Mouse (Mus musculus): Measurements from ENCODE around the gene Tor1aip2. TPM values are rescaled to one million over a fixed set of nuclear protein-coding genes. Genes with fewer than 3 reads are reported as not detected.
A peak's percentile ranks its signal among the peaks of the same experiment; 100 is the strongest.

Tor1aip2 gene
- polyA plus RNA-seq (2016; fragmentation: Nextera tagmentation; extraction: Ambion mirVana): 94.6 and 104 TPM in 2 replicates

DNA sequence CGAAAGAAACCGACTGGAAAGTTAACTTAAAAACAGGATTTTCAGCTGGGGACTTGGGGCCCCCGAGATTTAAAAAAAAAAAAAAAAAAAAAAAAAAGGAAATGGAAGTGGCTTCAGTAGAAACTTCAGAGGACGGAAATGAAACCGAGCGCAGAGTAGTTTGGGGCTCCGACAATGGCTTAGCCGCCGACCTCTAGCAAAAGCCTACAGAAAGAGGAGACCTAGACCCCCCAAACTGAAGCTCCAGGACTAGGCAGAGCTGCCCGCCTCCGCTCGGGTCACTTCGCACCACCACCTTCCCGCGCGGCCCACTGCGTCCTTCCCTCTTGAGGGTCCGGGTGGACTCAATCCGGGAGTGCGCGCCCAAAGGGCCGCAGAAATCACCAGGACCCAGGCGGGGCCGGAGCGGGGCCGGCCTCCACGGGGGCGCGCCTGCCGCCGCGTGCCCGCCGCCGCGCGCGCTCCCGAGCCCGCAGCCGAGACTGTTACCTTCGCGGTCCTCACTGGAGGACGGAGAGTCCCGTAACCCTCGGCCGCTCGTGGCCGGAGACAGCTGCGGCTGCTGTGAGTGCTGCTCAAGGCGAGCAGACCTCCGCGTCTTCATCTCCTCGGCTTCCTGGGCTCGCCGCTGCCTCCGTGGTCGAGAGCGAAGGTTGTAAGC lies at the start of gene Tor1aip2:
Gene Tor1aip2, plus strand, starts transcription at position 135 of the 661 bp plus-strand sequence.
- peaks cover 22% of the 10 kb centered on the region for H3K4me1 ChIP-seq (replicated peaks)
- no peaks in the 10 kb centered on the region for H3K9me3 ChIP-seq
- peaks cover 36% of the 10 kb centered on the region for H3K36me3 ChIP-seq
- peak within 1 kb of the TSS; percentile 82 for H3K4me3 ChIP-seq
- under 1% methylated on average over 59 of the region's 59 CpGs for WGBS
- H3K27ac ChIP-seq: peak within 1 kb of the TSS; percentile 99
- H3K27me3 ChIP-seq (ENCODE audit: insufficient read depth, poor library complexity, severe bottlenecking): no peaks in the 10 kb centered on the region
- peak; percentile 87 for DNase-seq (ENCODE audit: low spot score)

DNA sequence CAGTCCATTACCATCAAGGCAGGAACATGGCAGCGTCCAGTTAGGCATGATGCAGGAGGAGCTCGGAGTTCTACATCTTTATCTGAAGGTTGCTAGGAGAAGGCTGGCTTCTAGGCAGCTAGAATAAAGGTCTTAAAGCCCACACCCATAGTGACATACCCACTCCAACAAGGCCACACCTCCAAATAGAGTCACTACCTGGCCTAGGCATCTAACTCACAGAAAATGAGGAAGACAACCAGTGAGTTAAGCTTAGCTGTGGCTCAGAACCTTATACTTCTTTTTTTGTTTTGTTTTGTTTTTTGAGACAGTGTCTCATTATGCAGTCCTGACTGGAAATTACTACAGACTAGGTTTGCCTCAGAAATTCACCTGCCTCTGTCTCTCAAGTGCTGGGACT lies 47.6 kb upstream of the Tor1aip2 start:
- WGBS: 87% methylated on average over 2 of the region's 2 CpGs
- H3K27me3 ChIP-seq (ENCODE audit: insufficient read depth, poor library complexity, severe bottlenecking): no peaks in the 10 kb centered on the region

GRCm38 (mm10) chr1:155989387-155989786 lies 45.8 kb upstream of the Tor1aip2 start:
- WGBS: 23% methylated on average over 2 of the region's 2 CpGs
- Histone ChIP-seq H3K4me1 (replicated peaks) (no peaks in the 10 kb centered on the region), H3K27ac (no peak overlapping the region), H3K27me3 (ENCODE audit: insufficient read depth, poor library complexity, severe bottlenecking) (no peaks in the 10 kb centered on the region), H3K36me3 (no peaks in the 10 kb centered on the region), H3K4me3 (no peak overlapping the region), H3K9me3 (no peaks in the 10 kb centered on the region)
- no peak for DNase-seq (ENCODE audit: low spot score)

More for the DNA sequence above, 47.6 kb upstream of the Tor1aip2 start:
- DNase-seq (ENCODE audit: low spot score): no peak
- Histone ChIP-seq H3K4me3 (no peak overlapping the region), H3K27ac (no peak overlapping the region), H3K9me3 (no peaks in the 10 kb centered on the region), H3K4me1 (replicated peaks) (no peaks in the 10 kb centered on the region), H3K36me3 (no peaks in the 10 kb centered on the region)

- H3K4me3 ChIP-seq: no peak overlapping the region
- no peaks in the 10 kb centered on the region for H3K4me1 ChIP-seq (replicated peaks)
- no peak for DNase-seq (ENCODE audit: low spot score)
- H3K36me3 ChIP-seq: no peaks in the 10 kb centered on the region
- 89% methylated on average over 11 of the region's 11 CpGs for WGBS
- H3K27me3 ChIP-seq (ENCODE audit: insufficient read depth, poor library complexity, severe bottlenecking): no peaks in the 10 kb centered on the region
- H3K9me3 ChIP-seq: no peaks in the 10 kb centered on the region
- no peak overlapping the region for H3K27ac ChIP-seq
Measured at GRCm38 (mm10) chr1:155990391-155990790, 44.8 kb upstream of the Tor1aip2 start.

- DNase-seq (ENCODE audit: low spot score): no peak
- 89% methylated on average over 2 of the region's 2 CpGs for WGBS
- Histone ChIP-seq H3K27ac (no peak overlapping the region), H3K27me3 (ENCODE audit: insufficient read depth, poor library complexity, severe bottlenecking) (no peaks in the 10 kb centered on the region), H3K36me3 (no peaks in the 10 kb centered on the region), H3K4me3 (no peak overlapping the region), H3K4me1 (replicated peaks) (no peaks in the 10 kb centered on the region), H3K9me3 (no peaks in the 10 kb centered on the region)
Measured at GRCm38 (mm10) chr1:155994524-155994923, 40.7 kb upstream of the Tor1aip2 start.

DNA sequence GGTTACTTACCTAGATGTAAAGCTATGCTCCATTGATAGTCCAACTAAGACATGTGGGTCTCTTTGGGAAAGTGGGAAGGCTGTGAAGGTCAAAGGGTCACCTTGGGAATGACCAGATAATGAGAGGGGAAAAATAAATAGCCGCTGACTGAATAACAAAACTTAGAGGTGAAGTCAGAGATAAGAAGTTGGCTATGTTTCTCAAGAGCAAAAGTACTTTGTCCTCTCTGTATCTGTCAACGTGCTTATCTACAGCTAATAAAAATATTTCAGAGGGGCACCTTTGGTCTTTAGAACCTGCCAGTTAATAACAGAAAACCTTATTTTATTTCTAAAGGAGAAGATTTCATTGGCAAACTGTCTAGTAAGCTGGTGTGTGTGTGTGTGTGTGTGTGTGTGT lies 39.6 kb upstream of the Tor1aip2 start:
- WGBS: 84% methylated on average over 2 of the region's 2 CpGs

GRCm38 (mm10) chr1:156002366-156002765 lies 32.8 kb upstream of the Tor1aip2 start:
- Histone ChIP-seq H3K4me3 (no peak overlapping the region), H3K36me3 (peaks cover 39% of the 10 kb centered on the region), H3K9me3 (no peaks in the 10 kb centered on the region), H3K27ac (no peak overlapping the region), H3K4me1 (replicated peaks) (no peaks in the 10 kb centered on the region), H3K27me3 (ENCODE audit: insufficient read depth, poor library complexity, severe bottlenecking) (no peaks in the 10 kb centered on the region)
- DNase-seq (ENCODE audit: low spot score): no peak
- WGBS: 92% methylated on average over 8 of the region's 8 CpGs

More for the DNA sequence above, 39.6 kb upstream of the Tor1aip2 start:
- no peak overlapping the region for H3K27ac ChIP-seq
- no peaks in the 10 kb centered on the region for H3K4me1 ChIP-seq (replicated peaks)
- no peak for DNase-seq (ENCODE audit: low spot score)
- no peak overlapping the region for H3K4me3 ChIP-seq
- H3K36me3 ChIP-seq: no peaks in the 10 kb centered on the region
- no peaks in the 10 kb centered on the region for H3K9me3 ChIP-seq
- H3K27me3 ChIP-seq (ENCODE audit: insufficient read depth, poor library complexity, severe bottlenecking): no peaks in the 10 kb centered on the region

DNA sequence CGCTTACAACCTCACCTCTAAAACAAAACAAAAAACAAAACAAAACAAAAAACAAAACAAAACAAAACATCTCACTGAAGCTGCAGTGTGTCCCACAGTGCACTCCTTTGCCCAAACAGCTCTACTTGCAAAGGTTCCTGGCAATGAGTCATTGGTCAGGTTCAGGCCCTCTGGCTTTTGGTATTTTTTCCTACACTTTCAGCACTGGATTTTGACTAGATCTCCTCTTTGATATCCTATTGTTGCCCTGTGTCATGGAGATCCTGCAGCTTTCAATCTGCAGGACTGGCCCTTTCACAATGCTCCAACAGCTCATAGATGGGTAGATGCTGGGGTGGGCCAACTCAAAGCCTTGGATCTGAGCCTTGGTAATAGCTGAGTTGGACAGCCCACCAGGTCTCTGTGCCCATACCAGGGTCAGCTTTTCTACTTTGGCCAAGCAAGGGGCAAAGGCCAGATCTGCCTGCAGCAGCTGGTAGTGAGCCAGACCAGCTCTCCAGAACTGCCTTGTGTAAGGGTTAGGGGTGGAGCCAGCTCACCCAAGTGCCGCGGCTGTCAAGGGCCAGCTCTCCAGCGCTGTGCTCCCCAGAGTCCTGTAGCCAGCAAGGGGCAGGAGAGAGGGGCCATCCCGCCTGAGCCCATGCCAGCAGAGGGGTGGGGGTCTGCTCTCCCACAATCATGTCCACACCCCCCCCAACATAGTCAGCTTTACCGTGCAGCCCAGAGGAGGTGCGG lies 31.8 kb upstream of the Tor1aip2 start:
- 89% methylated on average over 7 of the region's 7 CpGs for WGBS
- Histone ChIP-seq H3K36me3 (peaks cover 47% of the 10 kb centered on the region), H3K4me1 (replicated peaks) (no peaks in the 10 kb centered on the region), H3K9me3 (no peaks in the 10 kb centered on the region), H3K27me3 (ENCODE audit: insufficient read depth, poor library complexity, severe bottlenecking) (no peaks in the 10 kb centered on the region), H3K27ac (no peak overlapping the region), H3K4me3 (no peak overlapping the region)
- DNase-seq (ENCODE audit: low spot score): no peak

DNA sequence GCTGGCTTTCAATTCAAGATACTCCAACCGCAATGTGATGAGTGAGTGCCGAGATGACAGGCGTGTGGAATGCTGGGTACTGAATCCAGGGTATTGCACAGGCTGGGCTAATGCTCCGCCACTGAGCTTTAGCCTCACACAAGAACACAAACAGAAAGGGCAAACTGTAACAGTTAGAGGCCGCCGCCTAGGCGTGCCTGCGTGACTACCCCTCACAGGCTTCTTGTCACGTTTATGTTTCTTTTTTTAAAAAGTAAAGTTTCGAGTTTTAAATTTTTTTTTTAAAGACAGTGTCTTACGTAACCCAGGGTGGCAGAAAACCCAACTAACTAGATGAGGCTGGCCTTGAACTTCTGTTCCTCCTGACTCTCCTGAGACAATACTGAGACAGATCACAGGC lies 29.3 kb upstream of the Tor1aip2 start:
- H3K4me1 ChIP-seq (replicated peaks): no peaks in the 10 kb centered on the region
- no peaks in the 10 kb centered on the region for H3K27me3 ChIP-seq (ENCODE audit: insufficient read depth, poor library complexity, severe bottlenecking)
- peaks cover 69% of the 10 kb centered on the region for H3K36me3 ChIP-seq
- 92% methylated on average over 11 of the region's 11 CpGs for WGBS
- H3K9me3 ChIP-seq: no peaks in the 10 kb centered on the region
- no peak for DNase-seq (ENCODE audit: low spot score)
- no peak overlapping the region for H3K27ac ChIP-seq
- H3K4me3 ChIP-seq: no peak overlapping the region

- Histone ChIP-seq H3K27me3 (ENCODE audit: insufficient read depth, poor library complexity, severe bottlenecking) (no peaks in the 10 kb centered on the region), H3K36me3 (peaks cover 85% of the 10 kb centered on the region), H3K4me1 (replicated peaks) (no peaks in the 10 kb centered on the region), H3K9me3 (no peaks in the 10 kb centered on the region), H3K4me3 (no peak overlapping the region), H3K27ac (no peak overlapping the region)
- WGBS: 98% methylated on average over 1 of the region's 1 CpGs
- no peak for DNase-seq (ENCODE audit: low spot score)
Measured at GRCm38 (mm10) chr1:156009003-156009402, 26.2 kb upstream of the Tor1aip2 start.

DNA sequence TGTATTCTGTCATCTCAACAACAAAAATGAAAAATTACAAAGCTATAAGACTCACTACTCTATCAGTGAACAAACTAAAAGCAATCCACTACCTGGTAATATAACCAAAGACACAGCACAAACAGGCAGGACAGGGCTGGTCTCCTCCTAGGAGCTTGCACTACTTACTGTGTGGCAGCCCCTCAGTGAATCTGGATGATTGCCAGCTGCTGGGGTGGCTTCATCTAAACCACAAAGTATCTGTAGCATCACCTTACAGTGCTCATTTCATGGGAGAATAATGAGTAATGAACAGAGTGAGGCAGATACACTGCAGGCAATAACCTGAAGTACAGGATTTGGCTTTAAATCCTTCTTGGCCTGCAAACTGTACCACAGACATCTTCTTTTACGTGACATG lies 15.4 kb upstream of the Tor1aip2 start:
- peaks cover 82% of the 10 kb centered on the region for H3K36me3 ChIP-seq
- H3K9me3 ChIP-seq: no peaks in the 10 kb centered on the region
- WGBS: 90% methylated on average over 1 of the region's 1 CpGs
- H3K4me1 ChIP-seq (replicated peaks): no peaks in the 10 kb centered on the region
- DNase-seq (ENCODE audit: low spot score): no peak
- H3K27ac ChIP-seq: no peak overlapping the region
- H3K27me3 ChIP-seq (ENCODE audit: insufficient read depth, poor library complexity, severe bottlenecking): no peaks in the 10 kb centered on the region
- no peak overlapping the region for H3K4me3 ChIP-seq

GRCm38 (mm10) chr1:156020402-156020801 lies 14.8 kb upstream of the Tor1aip2 start:
- Histone ChIP-seq H3K9me3 (no peaks in the 10 kb centered on the region), H3K4me3 (no peak overlapping the region), H3K27ac (no peak overlapping the region), H3K4me1 (replicated peaks) (no peaks in the 10 kb centered on the region), H3K27me3 (ENCODE audit: insufficient read depth, poor library complexity, severe bottlenecking) (no peaks in the 10 kb centered on the region), H3K36me3 (peaks cover 81% of the 10 kb centered on the region)
- WGBS: 92% methylated on average over 1 of the region's 1 CpGs
- DNase-seq (ENCODE audit: low spot score): no peak

DNA sequence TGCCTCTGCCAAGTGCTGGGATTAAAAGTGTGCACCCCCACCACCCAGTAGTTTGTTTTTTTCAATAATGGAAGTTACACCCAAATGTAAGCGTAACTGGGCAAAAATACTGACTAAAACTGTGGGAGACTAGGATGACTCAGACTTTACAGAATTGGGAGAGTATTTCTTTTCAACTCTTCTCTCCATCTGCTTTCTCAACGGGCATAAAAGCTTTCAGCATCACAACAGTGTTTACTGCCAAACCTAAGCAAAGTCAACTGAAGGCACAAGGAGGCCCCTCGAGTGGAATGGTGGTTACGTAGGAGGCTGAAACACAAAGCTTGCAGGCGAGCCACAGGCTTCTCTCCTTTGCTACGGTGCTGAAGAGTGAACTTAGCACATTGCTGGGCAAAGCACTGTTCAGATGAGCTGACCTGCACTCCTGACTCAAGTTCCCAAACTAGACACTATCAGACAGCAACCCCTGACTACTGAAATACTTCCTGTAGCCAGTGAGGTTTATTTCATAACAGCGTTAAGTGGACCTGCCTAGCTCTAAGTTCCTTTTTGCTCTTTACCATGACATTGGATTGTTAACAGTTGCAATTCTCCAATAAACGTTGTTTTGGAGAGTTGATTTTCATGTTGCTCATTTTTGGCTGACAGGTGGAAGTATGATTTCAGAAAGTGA lies 10.2 kb upstream of the Tor1aip2 start:
- no peaks in the 10 kb centered on the region for H3K9me3 ChIP-seq
- WGBS: 93% methylated on average over 8 of the region's 8 CpGs
- DNase-seq (ENCODE audit: low spot score): no peak
- H3K27ac ChIP-seq: no peak overlapping the region
- H3K36me3 ChIP-seq: peaks cover 79% of the 10 kb centered on the region
- no peaks in the 10 kb centered on the region for H3K4me1 ChIP-seq (replicated peaks)
- no peaks in the 10 kb centered on the region for H3K27me3 ChIP-seq (ENCODE audit: insufficient read depth, poor library complexity, severe bottlenecking)
- no peak overlapping the region for H3K4me3 ChIP-seq
